Mouse (Mus musculus): ENCODE data around the gene Fgf10. TPM values are rescaled to one million over a fixed set of nuclear protein-coding genes. Genes with fewer than 3 reads are reported as not detected.

The Fgf10 gene
- polyA plus RNA-seq, 1 experiment from 2014 or later, result 17.0 TPM

DNA sequence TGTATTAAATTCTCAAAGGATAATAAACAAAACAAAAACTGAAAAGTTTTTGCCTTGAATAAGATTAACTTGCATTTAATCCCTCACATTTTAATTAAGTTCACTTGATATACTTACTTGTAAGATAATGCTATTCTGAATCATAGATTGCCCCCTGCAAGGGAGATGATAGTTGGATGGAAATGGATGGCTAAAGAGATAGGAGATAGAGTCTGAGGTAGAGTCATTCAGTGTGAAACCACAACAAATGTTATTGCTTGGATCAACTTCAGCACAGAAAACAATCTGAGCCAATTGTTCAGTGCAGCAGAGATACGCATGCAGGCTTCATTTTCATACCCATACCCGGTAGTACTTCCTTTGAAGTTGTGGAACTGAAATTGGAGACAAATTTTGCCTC is 23.5 kb downstream of the Fgf10 start:
- H3K4me2 ChIP-seq, result no peak overlapping the region
- no peak for ATAC-seq (ENCODE audit: borderline replicate concordance, extremely low read depth, low FRiP score, low TSS enrichment)
- no peaks in the 10 kb centered on the region for H3K9me3 ChIP-seq
- 78% methylated on average over 2 of the region's 2 CpGs for WGBS
- no peak overlapping the region for H3K4me3 ChIP-seq
- H3K4me1 ChIP-seq, result no peaks in the 10 kb centered on the region
- H3K36me3 ChIP-seq, result no peaks in the 10 kb centered on the region
- H3K9ac ChIP-seq, result no peak overlapping the region
- H3K27me3 ChIP-seq, result no peaks in the 10 kb centered on the region
- no peak overlapping the region for H3K27ac ChIP-seq

DNA sequence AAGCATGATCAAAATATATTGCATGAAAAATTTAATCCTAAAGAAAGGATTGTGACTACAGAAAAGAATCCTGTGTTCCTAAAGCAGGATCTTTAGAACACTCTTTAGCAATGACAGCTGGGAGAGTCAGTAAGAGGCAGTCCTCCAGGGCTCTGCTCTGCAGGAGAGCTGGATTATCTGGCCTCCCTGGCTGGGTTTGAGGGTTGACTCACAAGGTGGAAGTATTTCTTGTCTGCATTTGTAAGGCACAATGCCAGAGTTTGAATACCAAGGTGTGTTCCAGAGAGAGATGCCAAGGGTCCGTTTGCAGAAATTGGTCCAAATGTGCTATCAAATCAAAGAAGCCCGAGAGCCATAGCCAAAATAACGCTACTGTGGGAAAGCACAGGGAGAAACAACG is 25.5 kb downstream of the Fgf10 start:
- no peaks in the 10 kb centered on the region for H3K9me3 ChIP-seq
- WGBS, result 12% methylated on average over 4 of the region's 4 CpGs
- no peaks in the 10 kb centered on the region for H3K27me3 ChIP-seq
- H3K36me3 ChIP-seq, result no peaks in the 10 kb centered on the region
- H3K4me1 ChIP-seq, result no peaks in the 10 kb centered on the region
- H3K27ac ChIP-seq, result 0 out of 2 replicates have a peak overlapping the region, but pooled peaks have one; percentile 20
- no peak overlapping the region for H3K9ac ChIP-seq
- no peak for ATAC-seq (ENCODE audit: borderline replicate concordance, extremely low read depth, low FRiP score, low TSS enrichment)
- H3K4me3 ChIP-seq, result no peak overlapping the region
- H3K4me2 ChIP-seq, result no peak overlapping the region

DNA sequence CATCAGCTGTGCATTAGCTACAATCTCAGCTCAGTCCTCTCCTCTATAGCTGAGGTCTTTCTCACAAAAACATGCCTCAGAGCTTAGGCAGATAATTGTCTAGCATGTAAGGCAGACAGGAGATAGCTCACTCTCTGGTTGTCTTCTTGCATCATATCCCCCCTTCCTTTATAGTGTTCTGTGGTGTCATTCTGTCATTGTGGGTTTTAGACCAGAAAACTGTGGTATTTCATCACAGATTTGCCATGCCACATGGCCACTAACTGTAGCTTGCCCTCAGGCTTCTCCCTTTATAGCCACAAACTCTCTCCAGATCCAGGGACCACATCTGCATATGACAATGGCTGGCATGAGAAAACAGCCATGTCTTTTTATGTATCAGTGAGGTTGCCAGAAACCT is 34.1 kb downstream of the Fgf10 start:
- Histone ChIP-seq H3K27me3 (no peaks in the 10 kb centered on the region), H3K4me1 (no peaks in the 10 kb centered on the region), H3K4me2 (no peak overlapping the region), H3K9me3 (no peaks in the 10 kb centered on the region), H3K27ac (no peak overlapping the region), H3K9ac (no peak overlapping the region), H3K4me3 (no peak overlapping the region), H3K36me3 (no peaks in the 10 kb centered on the region)
- no peak for ATAC-seq (ENCODE audit: borderline replicate concordance, extremely low read depth, low FRiP score, low TSS enrichment)

DNA sequence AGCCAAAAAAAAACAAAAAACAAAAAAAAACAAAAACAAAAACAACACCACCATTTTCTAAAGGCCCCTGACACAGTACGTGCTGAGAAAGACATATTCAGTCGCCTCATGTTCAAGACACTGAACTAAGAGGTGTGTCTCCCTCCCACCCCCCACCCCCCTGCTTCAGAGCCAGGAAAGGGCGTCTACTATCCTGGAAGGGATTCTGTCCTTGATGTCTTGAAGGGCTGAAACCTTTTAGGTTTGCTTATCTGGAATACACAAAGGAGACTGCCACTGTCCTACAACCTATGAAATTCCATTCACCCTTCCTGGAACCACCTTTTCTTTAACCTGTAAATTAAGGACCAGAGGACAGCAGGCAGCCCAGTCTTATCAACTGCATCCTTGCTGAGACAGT is 36.1 kb downstream of the Fgf10 start:
- Histone ChIP-seq H3K9ac (no peak overlapping the region), H3K9me3 (no peaks in the 10 kb centered on the region), H3K4me3 (no peak overlapping the region), H3K4me1 (no peaks in the 10 kb centered on the region), H3K27ac (no peak overlapping the region), H3K4me2 (no peak overlapping the region), H3K27me3 (no peaks in the 10 kb centered on the region), H3K36me3 (no peaks in the 10 kb centered on the region)
- WGBS, result 87% methylated on average over 3 of the region's 3 CpGs
- no peak for ATAC-seq (ENCODE audit: borderline replicate concordance, extremely low read depth, low FRiP score, low TSS enrichment)

DNA sequence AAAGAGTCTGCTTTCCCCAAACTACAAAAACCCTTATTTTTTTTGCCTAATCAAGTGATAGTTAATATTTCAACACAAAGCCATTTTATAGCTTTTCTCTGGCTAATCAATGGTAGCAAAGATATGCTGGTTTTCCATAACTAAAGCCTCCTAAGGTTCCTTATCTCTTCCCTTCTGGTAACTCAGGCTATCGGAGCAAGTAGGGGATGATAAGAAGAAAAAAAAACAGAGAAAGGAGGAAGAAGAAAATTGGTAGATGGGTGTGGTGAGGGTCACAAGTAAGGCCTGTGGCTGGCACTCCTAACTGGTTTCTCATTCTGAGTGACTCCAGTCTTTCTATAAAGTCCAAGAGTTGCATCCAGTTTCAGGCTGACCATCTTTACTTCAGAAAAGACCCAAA is 40.3 kb downstream of the Fgf10 start:
- no peak overlapping the region for H3K27ac ChIP-seq
- ATAC-seq (ENCODE audit: borderline replicate concordance, extremely low read depth, low FRiP score, low TSS enrichment), result no peak
- H3K9me3 ChIP-seq, result no peaks in the 10 kb centered on the region
- no peaks in the 10 kb centered on the region for H3K36me3 ChIP-seq
- no peaks in the 10 kb centered on the region for H3K4me1 ChIP-seq
- no peak overlapping the region for H3K4me3 ChIP-seq
- no peak overlapping the region for H3K4me2 ChIP-seq
- WGBS, result 75% methylated on average over 1 of the region's 1 CpGs
- H3K27me3 ChIP-seq, result peaks cover 2% of the 10 kb centered on the region; the same call in 1 of the 2 replicates
- no peak overlapping the region for H3K9ac ChIP-seq

DNA sequence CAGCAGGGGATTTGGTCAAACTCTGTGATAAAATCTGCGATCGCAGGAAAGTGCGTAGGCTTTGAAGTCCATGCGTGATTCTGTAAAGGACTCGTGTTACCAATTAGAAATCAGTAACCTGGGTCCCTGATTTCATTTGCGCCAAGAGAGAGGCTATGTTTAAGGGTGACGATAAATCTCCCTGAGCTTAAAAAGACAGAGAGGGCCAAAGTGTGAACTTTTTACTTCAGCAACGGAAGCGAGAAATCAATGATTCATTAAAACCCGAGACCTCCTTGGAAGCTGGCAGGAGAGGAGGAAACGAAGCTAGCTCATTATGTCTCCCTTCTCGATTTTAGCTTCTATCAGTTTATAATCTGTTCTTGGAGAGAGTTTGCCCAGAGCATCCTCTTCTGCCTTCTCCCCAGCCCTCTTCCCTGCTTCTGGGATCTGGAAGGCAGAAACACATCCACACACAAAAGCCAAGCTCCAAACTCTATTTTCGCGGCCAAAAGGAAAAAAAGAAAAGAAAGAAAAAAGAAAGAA is 44.1 kb downstream of the Fgf10 start:
- Histone ChIP-seq H3K4me2 (peak overlapping the region; percentile 79), H3K27me3 (peaks cover 13% of the 10 kb centered on the region), H3K36me3 (no peaks in the 10 kb centered on the region), H3K4me1 (peaks cover 7% of the 10 kb centered on the region; the same call in 1 of the 2 replicates), H3K4me3 (peak overlapping the region; percentile 53), H3K9me3 (no peaks in the 10 kb centered on the region), H3K9ac (peak overlapping the region; percentile 33; the same call in 1 of the 2 replicates), H3K27ac (peak overlapping the region; percentile 82; the same call in 1 of the 2 replicates)
- no peak for ATAC-seq (ENCODE audit: borderline replicate concordance, extremely low read depth, low FRiP score, low TSS enrichment)
- 1% methylated on average over 14 of the region's 14 CpGs for WGBS

DNA sequence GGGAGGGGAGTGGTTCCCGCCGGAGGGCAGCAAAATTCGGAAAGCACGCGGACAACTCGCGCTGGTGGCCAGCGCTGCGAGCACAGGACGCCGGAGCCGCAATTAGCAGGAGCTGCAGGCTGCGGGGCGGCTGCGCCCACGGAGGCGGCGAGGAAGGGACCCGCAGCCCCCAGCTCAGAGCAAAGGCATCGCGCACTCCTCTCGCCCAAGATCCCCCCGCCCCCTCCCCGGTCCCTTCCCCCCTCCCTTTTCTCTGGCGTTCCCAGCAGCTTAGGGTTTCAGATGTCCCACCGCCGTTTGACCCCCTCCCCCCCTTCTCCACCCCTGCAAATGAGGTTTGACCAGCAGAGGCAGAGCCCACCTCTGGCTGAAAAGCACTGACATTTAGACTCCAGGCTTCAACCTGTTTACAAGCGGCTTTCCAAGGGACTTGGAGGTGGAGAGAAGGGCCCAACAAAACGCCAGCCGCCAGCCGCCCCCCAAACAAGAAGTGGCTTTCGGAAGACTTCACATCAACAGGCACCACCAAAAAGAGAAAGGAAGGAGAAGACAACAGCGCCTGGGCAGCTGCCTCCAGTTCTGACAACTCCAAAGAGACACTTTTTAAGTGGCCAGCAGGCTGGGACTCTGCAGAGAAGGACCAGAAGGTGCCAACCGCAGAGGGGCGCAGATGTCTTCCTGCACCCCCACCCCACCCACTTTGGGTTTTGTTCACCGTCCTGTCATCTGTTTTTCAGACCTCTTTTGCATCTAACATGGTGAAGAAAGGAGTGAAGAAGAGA is 44.9 kb downstream of the Fgf10 start:
- under 1% methylated on average over 28 of the region's 36 CpGs for WGBS
- H3K4me2 ChIP-seq, result peak overlapping the region; percentile 79
- H3K4me3 ChIP-seq, result peak overlapping the region; percentile 53
- H3K27ac ChIP-seq, result peak overlapping the region; percentile 82
- peaks cover 13% of the 10 kb centered on the region for H3K27me3 ChIP-seq
- H3K9me3 ChIP-seq, result no peaks in the 10 kb centered on the region
- ATAC-seq (ENCODE audit: borderline replicate concordance, extremely low read depth, low FRiP score, low TSS enrichment), result peak; percentile 70
- peak overlapping the region; percentile 44 for H3K9ac ChIP-seq
- H3K4me1 ChIP-seq, result peaks cover 7% of the 10 kb centered on the region; the same call in 1 of the 2 replicates
- H3K36me3 ChIP-seq, result no peaks in the 10 kb centered on the region

DNA sequence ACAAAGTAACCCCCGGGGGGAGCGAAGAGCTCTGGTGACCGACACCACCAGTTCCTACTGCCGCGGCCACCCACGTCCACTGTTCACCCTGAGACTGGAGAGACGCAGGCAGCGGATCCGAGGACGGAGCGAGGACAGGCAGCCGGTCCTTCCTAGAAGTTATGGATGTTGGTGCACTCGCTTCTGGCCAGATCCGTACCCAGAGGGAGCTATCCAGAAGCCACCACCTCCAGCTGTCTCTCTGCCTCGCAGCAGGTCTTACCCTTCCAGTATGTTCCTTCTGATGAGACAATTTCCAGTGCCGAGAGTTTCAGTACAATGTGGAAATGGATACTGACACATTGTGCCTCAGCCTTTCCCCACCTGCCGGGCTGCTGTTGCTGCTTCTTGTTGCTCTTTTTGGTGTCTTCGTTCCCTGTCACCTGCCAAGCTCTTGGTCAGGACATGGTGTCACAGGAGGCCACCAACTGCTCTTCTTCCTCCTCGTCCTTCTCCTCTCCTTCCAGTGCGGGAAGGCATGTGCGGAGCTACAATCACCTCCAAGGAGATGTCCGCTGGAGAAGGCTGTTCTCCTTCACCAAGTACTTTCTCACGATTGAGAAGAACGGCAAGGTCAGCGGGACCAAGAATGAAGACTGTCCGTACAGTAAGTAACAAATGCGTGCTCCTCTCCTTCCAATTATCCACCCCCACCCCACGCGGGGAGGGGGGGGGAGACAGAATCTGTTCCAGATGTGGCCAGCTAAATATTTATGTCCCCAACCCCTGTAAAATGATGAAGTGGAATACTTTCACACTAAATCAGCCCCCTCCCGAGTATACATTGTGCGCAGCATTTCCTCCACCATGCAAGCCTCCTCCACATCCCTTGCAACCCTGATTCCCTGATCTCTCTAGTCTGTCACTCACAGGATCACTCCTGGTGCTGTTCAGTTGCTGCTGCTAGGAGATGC is 45.8 kb downstream of the Fgf10 start:
- Histone ChIP-seq H3K9ac (peak overlapping the region; percentile 44), H3K9me3 (no peaks in the 10 kb centered on the region), H3K27me3 (peaks cover 13% of the 10 kb centered on the region), H3K4me3 (peak overlapping the region; percentile 53), H3K27ac (peak overlapping the region; percentile 82), H3K4me1 (peaks cover 7% of the 10 kb centered on the region; the same call in 1 of the 2 replicates), H3K4me2 (peak overlapping the region; percentile 79), H3K36me3 (no peaks in the 10 kb centered on the region)
- 2% methylated on average over 31 of the region's 31 CpGs for WGBS
- ATAC-seq (ENCODE audit: borderline replicate concordance, extremely low read depth, low FRiP score, low TSS enrichment), result peak; percentile 64; the same call in 1 of the 2 replicates

DNA sequence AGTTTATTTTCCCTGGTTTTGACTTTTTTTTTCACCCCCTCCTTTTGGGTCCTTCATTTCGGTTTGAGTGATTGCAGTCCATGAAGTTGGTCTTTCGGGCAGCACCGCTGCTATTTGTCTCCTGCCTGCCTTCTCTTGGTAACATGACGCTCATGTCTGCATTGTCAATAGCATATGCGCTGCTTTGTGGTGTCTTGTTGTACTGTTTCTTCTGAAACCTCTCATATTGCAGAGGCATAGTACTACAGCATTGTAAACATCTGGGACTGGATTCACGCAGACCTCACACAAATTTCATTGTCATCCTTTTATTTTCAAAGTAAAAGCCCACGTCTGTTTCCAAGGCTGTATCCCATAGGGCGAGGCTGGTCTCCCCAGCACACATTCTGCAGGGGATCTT is 46.7 kb downstream of the Fgf10 start:
- H3K9ac ChIP-seq, result peak overlapping the region; percentile 44; the same call in 1 of the 2 replicates
- peaks cover 7% of the 10 kb centered on the region; the same call in 1 of the 2 replicates for H3K4me1 ChIP-seq
- peak overlapping the region; percentile 82 for H3K27ac ChIP-seq

DNA sequence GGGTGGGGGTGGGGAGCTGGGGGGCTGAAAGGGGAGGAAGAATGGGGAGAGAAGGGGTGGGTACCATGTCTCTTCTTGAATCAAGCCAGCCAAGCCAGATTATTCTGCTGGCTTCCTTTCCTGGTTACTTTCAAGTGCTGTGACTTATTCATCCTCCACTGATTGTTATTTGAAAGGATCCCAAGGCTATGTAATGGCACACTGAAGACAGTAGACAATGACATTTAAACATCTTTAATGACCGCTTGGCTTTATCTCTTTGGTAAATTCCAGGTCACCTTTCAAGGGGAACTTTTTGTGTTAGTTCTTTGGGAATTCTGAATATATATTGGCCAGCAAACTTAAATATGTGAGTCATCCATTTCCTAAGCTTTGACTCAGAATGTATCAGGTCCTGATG is 47.1 kb downstream of the Fgf10 start:
- Histone ChIP-seq H3K36me3 (no peaks in the 10 kb centered on the region), H3K9me3 (no peaks in the 10 kb centered on the region), H3K27me3 (peaks cover 13% of the 10 kb centered on the region), H3K4me2 (peak overlapping the region; percentile 79), H3K4me1 (peaks cover 7% of the 10 kb centered on the region; the same call in 1 of the 2 replicates), H3K27ac (peak overlapping the region; percentile 82), H3K4me3 (peak overlapping the region; percentile 53), H3K9ac (peak overlapping the region; percentile 44; the same call in 1 of the 2 replicates)
- WGBS, result 25% methylated on average over 1 of the region's 1 CpGs
- no peak for ATAC-seq (ENCODE audit: borderline replicate concordance, extremely low read depth, low FRiP score, low TSS enrichment)

More for the DNA sequence above, 46.7 kb downstream of the Fgf10 start:
- peak overlapping the region; percentile 53 for H3K4me3 ChIP-seq
- 7% methylated on average over 8 of the region's 8 CpGs for WGBS
- ATAC-seq (ENCODE audit: borderline replicate concordance, extremely low read depth, low FRiP score, low TSS enrichment), result no peak
- peak overlapping the region; percentile 79 for H3K4me2 ChIP-seq
- H3K9me3 ChIP-seq, result no peaks in the 10 kb centered on the region
- H3K36me3 ChIP-seq, result no peaks in the 10 kb centered on the region
- H3K27me3 ChIP-seq, result peaks cover 13% of the 10 kb centered on the region

DNA sequence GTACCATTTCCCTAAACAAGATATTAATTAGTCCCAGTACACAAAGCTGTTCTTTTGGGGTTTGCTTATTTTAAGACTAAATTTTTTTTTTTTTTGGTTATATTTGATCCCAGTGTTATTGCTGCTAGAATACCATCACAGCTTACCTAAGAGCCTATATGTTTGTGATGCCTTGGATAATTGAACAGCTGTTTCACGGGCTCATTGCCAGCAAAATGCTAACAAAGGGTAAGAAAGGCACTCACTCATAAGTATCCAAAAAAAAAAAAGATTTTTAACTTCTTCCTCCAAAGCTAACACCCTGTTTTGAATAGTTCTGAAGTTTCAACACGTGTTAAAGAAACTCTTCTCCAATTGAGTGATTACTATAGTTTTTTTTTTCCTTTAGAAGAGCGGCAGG is 48.8 kb downstream of the Fgf10 start:
- Histone ChIP-seq H3K4me2 (peak overlapping the region; percentile 35), H3K9me3 (no peaks in the 10 kb centered on the region), H3K27ac (no peak overlapping the region), H3K36me3 (no peaks in the 10 kb centered on the region), H3K4me3 (peak overlapping the region; percentile 8; the same call in 1 of the 2 replicates), H3K27me3 (peaks cover 13% of the 10 kb centered on the region), H3K4me1 (peaks cover 7% of the 10 kb centered on the region; the same call in 1 of the 2 replicates), H3K9ac (no peak overlapping the region)
- no peak for ATAC-seq (ENCODE audit: borderline replicate concordance, extremely low read depth, low FRiP score, low TSS enrichment)
- 24% methylated on average over 3 of the region's 3 CpGs for WGBS

All from lung, embryonic 15.5 days (tissue).